Mouse (Mus musculus) kidney, postnatal 14 days (tissue): ENCODE data around the gene Tnf.

ENCODE experiments used
- DNase-seq: peaks from one replicate; pipeline ENCODE4 v3.0.0; 2022; ENCODE audit warnings: mixed read lengths

The Tnf gene

DNA sequence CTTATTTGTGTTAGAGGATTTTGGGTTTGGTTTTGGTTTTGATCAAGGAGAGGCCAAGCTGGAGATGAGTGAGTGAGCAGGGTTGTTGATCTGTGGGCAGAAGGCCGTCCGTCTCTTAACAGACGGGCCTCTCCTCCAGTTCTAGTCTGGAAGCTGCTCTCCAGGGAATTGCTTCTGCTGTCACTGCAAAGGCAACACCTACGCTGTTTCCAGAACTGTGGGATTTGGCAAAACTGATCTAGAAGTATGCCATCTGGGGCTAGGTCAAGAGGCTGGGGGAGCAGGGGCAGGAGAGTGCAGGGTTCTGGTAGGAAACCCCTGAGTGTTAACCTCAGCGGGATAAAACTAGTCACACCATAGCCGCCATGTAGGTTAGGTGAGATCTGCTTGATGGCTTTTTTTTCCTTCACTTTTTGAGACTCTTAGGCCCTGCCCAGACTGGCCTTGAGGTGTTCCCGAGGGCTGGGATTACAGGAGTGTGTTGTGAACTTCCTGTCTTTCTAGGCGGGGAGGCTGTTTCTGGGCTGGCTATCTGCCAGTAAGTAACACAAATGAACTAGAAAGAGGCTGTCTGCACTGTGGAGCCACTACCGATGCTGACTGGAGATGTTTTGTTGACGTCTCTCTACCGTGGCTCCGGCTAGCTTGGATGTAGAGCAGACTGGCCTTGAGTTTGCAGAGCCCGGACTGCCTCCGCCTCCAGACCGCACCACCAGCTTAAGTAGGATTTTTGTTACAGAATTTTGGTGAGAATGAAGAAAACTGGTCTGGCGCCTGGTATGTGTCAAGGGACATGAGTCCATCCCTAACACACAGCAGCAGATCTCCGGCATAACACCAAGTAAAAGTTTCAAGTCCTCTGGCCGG lies 31.5 kb upstream of the Tnf start, which contains the start of gene Atp6v1g2:
TSS of gene Atp6v1g2 (plus strand) at position 547 of the 867 bp plus-strand sequence.
- no peak for DNase-seq

DNA sequence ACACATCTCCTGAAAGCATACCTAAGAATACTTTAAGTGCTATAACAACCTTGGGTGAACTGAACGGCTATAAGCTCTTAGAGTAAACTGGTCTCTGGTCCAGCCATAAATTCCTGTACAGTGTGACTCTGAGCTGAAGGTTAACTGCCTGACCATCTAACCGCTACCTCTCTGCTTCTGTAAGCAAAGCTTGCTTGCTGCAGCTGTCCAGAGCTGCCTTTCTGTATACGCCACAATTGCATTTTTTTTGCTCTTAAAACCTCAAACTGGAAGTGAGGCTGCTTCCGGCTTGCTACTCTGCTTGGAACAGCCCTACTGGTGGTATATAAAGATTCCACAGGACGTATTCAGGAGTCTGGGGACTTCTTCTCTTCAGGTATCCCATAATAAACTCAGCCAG lies 30.9 kb upstream of the Tnf start:
- no peak for DNase-seq

DNA sequence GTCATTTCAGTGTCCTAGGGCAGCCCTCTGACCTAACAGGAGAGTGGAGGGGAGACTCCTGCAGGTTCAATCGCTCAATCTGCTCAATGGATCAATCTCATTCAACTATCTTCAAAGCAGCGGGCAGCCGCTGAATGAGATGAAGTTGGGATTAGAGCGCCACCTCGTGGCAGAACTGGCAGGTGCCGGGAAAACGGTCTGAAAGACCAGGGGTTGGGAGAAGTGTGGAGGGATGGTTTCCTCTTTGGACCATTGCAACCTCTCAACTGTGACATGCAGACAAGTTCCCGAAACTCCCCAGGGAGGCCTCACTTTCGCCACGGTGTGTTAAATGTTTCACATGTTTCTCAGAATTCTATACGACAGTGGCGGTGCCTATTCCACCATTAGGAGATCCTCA lies 30.2 kb upstream of the Tnf start:
- peak; percentile 87 for DNase-seq

DNA sequence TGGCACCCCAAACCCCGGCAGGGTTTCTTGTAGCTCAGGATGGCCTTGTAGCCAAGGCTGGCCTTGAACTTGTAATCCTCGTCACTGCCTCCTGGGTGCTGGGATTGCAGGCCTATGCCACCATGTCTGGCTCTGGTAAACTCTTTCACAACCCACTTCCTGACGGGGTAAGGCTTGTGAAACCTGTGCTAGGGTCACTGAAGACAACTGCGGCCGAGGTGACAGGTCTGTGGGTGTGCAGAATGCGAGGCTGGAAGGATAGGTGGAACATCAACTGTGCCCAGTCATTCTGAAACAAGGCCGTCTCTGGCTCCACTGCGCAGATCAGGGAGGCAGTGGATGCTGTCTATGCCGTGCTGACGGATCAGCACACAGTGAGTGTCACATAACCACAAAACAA lies 29.2 kb upstream of the Tnf start:
- DNase-seq, result no peak

DNA sequence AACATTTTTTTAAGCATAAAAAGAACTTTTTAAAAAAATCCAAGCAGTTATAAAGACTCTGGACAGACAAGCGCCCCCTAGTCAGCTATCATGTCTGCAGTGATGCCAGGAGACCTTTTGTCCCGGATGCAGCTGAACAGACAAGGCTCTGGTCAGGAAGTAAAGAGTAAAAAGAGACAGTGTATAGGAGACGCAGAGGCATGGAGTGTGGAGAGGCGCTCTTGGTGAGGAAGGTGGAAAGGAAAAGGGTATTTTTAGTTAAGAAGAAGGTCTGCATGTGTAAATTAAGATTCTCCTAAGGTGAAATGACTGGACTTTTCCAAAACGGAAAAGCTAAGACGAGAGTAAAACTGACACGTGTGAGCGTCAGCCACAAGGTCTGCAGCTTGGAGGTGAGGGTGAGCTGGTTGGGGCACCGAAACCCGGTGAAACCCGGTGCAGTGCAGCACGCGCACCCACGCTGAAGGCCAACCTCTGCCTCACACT lies 24.8 kb upstream of the Tnf start:
- peak; percentile 52 for DNase-seq

DNA sequence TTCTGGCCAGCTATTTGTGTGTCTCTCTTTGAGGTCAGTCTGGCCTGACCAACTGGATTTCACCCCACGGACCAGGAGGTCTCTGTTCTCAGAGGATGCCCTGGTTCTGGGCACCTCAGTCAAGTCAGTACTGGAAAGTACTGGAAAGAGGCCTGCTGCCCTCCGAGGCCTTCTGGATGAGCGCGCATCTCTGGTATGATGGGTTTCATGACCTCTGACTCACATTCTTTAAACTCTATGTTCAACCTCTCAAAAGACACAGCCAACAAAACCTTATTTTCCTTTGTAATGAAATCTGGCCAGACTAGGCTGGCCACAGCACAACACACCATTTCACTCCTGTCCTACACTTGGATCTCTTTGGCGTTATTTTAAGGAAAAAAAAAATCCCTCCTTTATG lies 23.6 kb upstream of the Tnf start:
- DNase-seq, result no peak

DNA sequence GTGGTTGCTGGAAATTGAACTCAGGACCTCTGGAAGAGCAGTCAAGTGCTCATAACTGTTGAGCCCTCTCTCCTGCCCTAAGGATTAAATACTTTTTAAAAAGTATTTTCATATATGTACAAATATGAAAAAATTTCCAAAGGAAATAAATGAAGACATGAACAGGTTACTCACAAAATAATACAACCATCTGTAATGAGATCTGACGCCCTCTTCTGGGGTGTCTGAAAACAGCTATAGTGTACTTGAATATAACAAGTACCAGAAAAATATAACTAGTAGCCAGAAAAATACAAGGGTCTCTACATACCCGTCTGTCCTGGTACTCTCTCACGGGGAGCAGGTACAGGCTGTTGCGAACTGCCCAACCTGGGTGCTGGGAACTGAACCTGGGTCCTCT lies 22.8 kb upstream of the Tnf start:
- no peak for DNase-seq

DNA sequence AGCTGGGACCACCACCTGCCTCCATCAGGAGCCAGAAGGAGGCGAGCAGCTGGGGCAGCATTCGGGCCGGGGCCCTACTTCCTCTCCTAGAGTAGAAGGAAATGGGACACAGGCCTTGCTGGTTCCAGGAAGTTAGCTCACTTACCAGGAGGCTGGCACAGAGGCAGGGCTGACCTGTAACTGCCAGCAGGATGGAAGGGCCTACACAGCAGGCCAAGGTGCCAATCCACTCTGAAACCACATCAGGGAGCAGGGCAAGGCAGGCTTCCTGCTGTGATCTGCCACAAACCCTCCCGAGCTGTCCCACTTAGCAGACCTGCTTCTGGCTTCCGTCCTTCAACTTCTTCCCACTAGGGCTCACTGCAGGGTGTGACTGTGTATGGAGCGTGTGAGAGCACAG lies 20.5 kb upstream of the Tnf start:
- peak; percentile 28 for DNase-seq

DNA sequence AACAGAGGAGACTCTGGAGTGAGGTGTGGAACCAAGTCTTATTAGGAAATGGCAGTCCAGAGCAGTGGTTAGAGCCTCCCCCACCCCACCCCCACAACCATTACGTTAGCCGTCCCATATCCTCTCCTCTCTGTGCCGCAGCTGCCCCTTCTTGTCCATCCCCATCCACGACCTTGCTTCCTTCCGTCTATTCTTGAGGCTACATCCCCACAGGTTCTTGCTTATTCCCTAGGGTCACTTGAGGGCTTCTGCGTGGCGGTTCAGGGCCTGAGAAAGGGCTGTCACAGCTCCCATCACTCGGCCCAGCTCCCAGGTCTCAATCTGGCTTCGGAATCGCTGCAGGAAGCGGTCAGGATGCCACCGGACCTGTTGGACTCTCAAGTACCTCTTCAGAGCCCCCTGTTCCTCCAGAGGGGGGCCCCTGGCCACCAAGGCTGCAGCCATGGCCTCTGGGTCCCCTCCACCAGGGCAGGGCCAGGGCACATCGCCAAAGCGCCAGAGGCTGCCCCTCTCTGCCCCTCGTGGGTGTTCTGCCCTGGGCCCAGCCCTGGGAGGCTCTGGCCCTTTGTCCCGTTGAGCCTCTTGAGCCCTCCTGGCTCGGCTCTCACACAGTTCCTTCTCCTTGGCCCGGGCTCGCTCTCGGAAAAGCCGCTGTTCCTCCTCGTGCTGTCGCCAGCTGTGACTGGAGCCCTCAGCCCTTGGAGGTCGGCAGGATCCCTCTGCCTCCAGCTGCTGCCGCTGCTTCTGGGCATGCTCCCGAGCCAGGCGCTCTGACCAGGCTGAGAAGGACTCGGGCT lies 18.5 kb upstream of the Tnf start, which contains the start of gene Gm16181:
TSS of gene Gm16181 (plus strand) at position 679 of the 797 bp plus-strand sequence.
- peak; percentile 71 for DNase-seq

DNA sequence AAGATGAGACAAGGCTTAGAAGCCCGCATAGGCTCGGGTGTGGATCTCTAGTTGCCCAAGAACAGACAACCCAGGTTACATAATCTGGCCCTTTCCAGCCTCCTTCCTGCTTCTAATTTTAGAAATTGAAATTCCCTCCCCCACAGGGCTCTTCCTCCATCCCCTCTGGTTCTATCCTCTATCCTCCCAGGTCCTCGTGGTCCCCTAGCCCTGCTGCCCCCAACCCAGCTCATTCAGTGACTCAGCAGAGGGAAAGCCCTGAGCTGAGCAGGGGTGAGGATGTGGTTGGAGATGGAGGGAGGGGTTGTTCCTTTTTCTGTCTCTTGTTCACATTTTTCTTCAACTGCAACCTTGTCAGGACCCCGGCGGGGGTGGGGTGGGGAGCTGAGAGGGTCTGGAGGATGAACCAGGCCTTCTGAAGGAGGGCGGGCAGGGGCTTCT lies 17.8 kb upstream of the Tnf start:
- DNase-seq, result no peak

DNA sequence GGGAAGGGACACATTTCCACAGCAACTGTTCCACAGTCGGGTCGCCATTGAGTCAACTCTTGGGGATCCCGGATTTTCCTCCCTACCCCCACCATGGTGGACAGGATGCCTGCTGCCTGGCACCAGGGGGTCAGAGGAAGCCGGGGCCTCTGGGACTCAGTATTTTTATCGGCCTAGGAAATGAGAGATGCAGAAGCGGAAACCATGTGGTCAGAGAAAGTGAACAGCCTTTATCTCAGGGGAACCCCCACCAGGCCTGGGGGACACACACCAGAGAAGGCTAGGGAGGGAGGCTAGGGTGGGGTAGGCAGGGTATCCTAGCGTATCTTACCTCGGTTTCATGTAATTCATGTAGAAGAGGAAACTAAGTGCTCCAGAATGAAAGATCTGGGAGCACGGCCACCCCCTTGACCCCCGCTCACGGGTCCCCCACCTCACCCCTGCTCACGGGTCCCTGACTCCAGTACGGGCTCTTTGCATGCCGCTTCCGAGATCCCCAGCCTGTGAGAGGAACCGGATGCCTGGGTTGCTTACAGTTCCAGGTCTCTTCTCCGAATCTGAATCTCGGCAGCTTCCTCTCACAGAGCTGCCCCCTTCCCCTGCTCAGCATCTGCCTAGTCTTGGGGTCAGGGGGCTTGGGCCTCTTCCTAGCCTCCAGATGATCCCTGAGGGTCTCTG lies 16.8 kb upstream of the Tnf start:
- peak; percentile 63 for DNase-seq

DNA sequence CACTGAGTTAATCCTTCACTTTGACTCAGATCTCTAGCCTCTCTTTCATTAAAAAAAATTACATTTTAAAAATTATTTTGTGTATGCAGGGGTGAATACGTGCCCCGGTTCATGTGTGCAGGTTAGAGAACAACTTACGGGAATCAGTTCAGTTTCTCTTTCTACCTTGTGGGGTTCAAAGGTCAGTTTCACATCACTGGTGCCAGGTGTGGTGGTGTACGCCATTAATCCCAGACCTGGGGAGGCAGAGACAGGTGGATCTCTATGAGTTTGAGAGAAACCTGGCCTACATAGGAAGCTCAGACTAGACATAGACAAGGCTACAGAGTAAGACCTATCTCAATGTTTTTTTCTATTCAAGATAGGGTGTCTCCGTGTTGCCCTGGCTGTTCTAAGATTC lies 11.3 kb upstream of the Tnf start:
- no peak for DNase-seq

DNA sequence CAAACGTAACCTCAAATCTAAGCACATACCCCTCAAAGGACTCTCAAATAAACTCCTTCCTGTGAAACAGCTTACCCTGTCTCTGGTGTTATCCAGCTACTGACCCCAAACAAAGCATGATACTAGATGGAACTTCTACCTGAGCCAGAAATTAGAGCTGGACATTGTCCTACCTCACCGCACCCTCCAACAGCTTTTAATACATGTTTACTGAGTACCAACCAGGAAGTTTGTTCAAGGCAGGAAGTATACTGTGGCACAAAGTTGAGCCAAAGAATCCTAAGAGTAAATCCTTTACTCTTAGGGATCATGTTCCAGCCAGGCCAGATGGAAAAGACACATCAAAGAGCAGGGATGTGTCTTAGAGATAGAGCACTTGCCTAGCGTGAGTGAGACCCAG lies 8.8 kb upstream of the Tnf start:
- DNase-seq, result no peak

DNA sequence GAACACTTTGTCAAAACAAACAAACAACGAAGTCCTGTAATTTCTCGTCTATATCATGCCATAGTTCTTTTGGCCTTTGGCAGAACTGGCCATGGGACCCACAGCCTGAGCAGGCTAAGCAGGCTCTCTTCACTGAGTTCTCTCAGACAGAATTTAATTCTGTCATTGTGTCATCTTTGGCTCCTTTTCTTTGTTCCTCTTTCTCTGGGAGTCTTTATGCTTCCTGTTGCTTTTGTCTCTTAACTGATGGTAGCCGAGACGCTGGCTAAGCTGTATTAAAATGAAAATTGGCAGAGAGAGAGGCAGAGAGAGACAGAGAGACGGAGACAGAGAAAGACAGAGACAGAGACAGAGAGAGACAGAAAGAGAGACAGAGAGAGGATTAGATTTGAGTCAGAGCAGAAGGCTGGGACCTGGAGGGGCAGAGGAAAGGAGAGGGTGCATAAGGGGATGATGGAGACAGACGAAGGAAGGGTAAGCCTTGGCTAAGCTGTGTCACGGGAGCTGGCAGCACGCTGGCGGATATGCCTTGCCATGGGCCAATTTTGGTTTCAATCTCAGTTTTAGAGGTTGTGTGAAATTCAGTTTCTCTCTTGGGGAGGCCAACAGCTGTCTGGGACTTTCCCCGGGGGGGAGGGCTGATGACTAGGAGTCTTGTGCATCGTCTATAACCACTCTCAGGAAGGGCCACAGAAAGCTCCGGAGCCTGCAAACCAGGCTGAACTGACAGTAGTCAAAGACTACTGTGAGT lies 8.2 kb upstream of the Tnf start:
- no peak for DNase-seq

DNA sequence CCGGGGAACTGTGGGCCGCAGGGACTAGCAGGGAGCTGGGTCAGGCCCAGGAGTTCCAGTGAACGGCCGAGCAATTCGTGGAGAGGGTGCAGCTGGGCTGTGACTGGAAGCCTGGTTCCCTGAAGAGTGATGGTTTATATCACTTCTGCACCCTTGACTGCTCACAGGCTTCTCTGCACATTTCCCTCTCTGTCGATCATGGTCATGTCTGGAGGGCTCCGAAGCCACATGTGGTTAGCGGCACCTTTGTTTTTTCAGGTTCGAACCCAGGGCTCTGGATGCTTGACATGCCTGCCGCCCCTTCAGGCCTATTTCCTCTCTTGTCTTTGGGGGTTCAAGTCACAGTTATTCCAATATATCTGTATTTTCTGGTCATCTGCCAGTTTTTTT lies 3.6 kb upstream of the Tnf start:
- DNase-seq, result no peak

DNA sequence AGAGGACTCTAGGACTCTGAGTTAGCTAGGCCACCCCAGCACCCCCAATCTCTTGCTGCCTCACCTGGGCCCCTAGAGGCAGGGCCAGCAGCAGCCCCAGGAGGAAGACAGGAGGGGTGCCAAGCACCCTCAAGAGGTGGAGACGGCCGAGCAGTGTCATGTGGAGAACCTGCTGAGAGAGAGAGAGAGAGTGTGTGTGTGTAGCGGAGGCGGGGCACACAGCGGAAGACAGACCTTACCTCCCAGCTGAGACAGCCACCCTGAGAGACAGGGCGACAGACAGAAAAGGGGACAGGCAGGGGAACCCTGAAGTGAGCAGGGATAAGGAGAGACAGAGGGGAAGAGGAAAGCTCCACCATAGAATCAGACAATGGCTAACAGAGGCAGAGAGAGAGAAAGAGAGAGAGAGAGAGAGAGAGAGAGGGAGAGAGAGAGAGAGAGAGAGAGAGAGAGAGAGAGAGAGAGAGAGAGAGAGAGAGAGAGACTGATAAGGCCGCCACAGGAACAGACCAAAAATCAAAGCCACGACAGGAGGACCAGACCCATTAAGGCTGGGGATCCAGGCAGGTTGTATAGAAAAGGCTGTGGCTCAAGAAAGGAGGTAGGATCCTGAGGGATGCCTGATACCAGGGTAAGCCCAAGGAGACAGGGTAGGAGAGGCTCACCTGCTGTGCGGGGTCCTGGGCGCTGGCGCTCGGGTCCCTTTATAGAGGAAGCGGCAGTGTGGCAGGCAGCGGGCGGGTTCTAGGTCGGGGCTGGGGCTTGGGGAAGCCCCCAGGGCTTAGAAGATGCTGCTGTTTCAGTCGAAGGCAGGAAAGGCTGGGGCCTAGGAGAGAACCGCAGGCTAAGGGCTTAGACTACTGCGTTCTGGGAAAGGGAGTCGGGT lies 2.9 kb upstream of the Tnf start, which contains the start of gene Lta:
TSS of gene Lta (minus strand) at position 858 of the 886 bp plus-strand sequence.
- DNase-seq, result no peak

DNA sequence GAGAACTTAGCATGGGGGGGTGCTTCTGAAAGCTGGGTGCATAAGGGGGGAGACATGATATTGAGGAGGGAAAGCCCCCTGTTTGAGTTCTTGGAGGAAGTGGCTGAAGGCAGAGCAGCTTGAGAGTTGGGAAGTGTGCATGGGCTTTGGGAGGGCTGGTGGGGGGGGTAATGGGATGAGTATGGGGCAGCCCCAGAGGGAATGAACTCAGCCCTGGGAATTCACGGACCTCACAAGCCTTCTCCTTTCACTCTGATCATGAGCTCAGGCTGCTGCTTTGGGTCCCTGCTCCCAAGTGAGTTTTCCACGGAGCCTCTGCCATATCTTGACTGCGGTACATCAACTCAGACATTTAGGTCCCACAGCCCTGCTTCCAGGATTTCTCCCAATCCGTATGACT lies 635 bp upstream of the Tnf start:
- no peak for DNase-seq

DNA sequence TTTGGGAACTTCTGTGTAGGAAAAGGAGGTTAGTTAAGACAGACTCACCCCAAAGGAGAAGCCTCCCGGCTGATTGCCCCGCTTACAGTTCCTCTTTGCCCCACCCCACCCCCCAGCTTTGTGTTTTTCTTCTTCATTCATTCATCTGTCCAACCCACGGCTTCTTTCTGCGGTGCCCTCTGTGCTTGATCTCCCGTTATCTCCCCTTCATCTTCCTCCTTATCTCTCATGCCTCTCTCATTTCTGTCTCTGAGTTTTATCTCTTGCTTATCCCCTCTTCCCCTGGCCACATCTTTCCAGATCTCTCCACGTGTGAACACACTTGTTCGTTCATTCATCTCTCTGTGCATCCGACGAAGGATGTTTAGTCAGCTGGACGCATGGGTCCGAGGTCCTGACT lies 679 bp downstream of the Tnf start:
- no peak for DNase-seq

DNA sequence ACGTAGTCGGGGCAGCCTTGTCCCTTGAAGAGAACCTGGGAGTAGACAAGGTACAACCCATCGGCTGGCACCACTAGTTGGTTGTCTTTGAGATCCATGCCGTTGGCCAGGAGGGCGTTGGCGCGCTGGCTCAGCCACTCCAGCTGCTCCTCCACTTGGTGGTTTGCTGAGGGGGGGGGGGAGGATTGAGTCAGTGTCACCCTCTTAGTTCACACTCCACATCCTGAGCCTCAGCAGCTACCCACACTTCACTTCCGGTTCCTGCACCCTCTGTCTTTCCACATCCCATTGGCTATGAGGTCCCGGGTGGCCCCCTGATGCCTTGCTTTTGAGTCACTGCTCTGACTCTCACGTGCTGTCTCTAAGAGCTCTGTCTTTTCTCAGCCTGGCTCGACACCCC lies 1.4 kb downstream of the Tnf start:
- no peak for DNase-seq

DNA sequence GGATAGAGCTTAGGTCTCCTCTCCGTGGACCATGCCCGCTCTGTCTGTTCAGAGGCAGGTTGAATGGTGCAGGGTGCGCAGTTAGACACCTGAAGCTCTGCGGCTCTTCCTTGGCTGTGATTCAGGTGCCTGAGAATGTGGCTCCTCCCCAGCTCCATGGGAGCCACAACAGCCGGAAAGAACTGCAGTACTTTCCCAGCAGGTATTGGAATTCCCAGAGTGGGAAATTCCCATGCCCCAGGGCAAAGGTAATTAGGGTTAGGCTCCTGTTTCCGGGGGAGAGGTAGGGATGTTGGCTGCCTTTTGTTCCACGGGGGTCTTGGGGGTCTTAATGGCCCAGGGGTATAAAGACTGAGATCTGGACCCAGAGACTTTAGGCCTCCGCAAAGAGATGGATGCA lies 2.9 kb downstream of the Tnf start:
- no peak for DNase-seq

DNA sequence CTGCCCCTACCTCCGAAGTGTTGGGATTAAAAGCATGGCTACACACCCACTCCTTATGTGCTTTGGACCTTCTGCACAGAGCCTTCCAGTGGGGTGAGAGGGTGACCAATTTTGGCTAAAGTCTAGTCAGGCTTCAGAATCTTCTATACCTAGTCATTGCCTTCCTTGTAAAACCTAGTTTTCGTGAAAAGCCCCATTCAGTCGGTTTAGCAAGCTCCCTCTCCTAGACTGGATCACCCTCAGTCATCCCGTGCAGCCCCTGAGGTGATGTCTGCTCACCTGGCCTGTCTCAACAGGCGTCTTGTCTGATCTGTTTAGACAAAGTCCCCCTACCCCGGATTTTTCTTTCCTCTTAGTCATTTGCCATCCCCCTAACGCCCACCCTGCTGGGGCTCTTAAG lies 3.8 kb downstream of the Tnf start:
- no peak for DNase-seq
